Mouse (Mus musculus) heart, embryonic 14.5 days (tissue): ENCODE data around the gene Aff3. TPM values are rescaled to one million over a fixed set of nuclear protein-coding genes. Genes with fewer than 3 reads are reported as not detected.

Experiments used
- ATAC-seq: fragments of 200-750 bp; cut with Nextera tagmentation; 2 replicates; pipeline ENCODE4 v1.8.0; 2017; ENCODE audit warnings: low read depth, moderate TSS enrichment; ENCODE audit not compliant: insufficient number of reproducible peaks, insufficient read depth, low FRiP score
- H3K27ac ChIP-seq, 2 experiments: fragments of 200-500 bp in 1 of 2; fragments of 300-500 bp in 1 of 2; sonication (generic) in 1 of 2; replicated peaks in 1 of 2; 2 replicates each; pipeline ENCODE4 v1.5.1; 2012 to 2014; ENCODE audit warnings: low read depth in 2 of 2, low read length in 2 of 2, control low read depth in 1 of 2, mild to moderate bottlenecking in 1 of 2, mixed read lengths in 1 of 2; ENCODE audit not compliant: control insufficient read depth in 1 of 2, insufficient read depth in 1 of 2
- H3K27me3 ChIP-seq: fragments of 300-500 bp; sonication (generic); 2 replicates; pipeline ENCODE4 v1.6.1; 2014; ENCODE audit warnings: mild to moderate bottlenecking, low read length, control low read depth; ENCODE audit not compliant: control insufficient read depth, insufficient read depth
- H3K36me3 ChIP-seq: fragments of 300-500 bp; sonication (generic); 2 replicates; pipeline ENCODE4 v1.6.1; 2014; ENCODE audit warnings: mild to moderate bottlenecking, control low read depth, low read length, mixed read lengths; ENCODE audit not compliant: control insufficient read depth, insufficient read depth
- H3K4me1 ChIP-seq, 2 experiments: fragments of 200-500 bp in 1 of 2; fragments of 300-500 bp in 1 of 2; sonication (generic) in 1 of 2; 2 replicates each; pipeline ENCODE4 v1.6.1; 2012 to 2014; ENCODE audit warnings: low read length in 2 of 2, control low read depth in 1 of 2, mixed read lengths in 1 of 2; ENCODE audit not compliant: control insufficient read depth in 2 of 2, insufficient read depth in 2 of 2
- H3K4me2 ChIP-seq: fragments of 300-500 bp; sonication (generic); 2 replicates; pipeline ENCODE4 v1.6.1; 2014; ENCODE audit warnings: mild to moderate bottlenecking, low read length
- H3K4me3 ChIP-seq, 2 experiments: fragments of 200-500 bp in 1 of 2; fragments of 300-500 bp in 1 of 2; sonication (generic) in 1 of 2; 2 replicates each; pipeline ENCODE4 v1.5.1; 2012 to 2014; ENCODE audit warnings: low read length in 2 of 2, mild to moderate bottlenecking in 2 of 2, control low read depth in 1 of 2, low read depth in 1 of 2, moderate library complexity in 1 of 2; ENCODE audit not compliant: control insufficient read depth in 1 of 2, insufficient read depth in 1 of 2
- H3K9ac ChIP-seq: fragments of 300-500 bp; sonication (generic); 2 replicates; pipeline ENCODE4 v1.6.1; 2014; ENCODE audit warnings: mild to moderate bottlenecking, low read length
- H3K9me3 ChIP-seq: fragments of 300-500 bp; sonication (generic); 2 replicates; pipeline ENCODE4 v1.6.1; 2016; ENCODE audit warnings: low read length, control low read depth; ENCODE audit not compliant: control insufficient read depth
- WGBS: fragments of 180-500 bp; shearing (Covaris S2); extraction: QIAGEN DNeasy Blood & Tissue Kit; methylation state at CpG from one replicate; pipeline ENCODE4 v1.1.7; 2014; 5-methylcytosine and 5-hydroxymethylcytosine counted together
- polyA plus RNA-seq: library from polyadenylated mRNA; unstranded; fragments of >200 nt; fragmentation: Nextera tagmentation; extraction: Ambion mirVana; gene quantifications from 2 replicates; pipeline ENCODE4 v1.2.1, GENCODE M21; 2014

Gene Aff3
- polyA plus RNA-seq, 1 experiment from 2014 or later = 4.1 TPM

GRCm38 (mm10) chr1:38306146-38306545 is 358.6 kb downstream of the Aff3 start:
- WGBS = 81% methylated on average over 7 of the region's 7 CpGs
- H3K4me2 ChIP-seq = no peak overlapping the region
- no peak for ATAC-seq
- no peak overlapping the region for H3K9ac ChIP-seq
- H3K36me3 ChIP-seq = no peaks in the 10 kb centered on the region
- peaks cover 11 to 26% of the 10 kb centered on the region in 2 experiments for H3K4me1 ChIP-seq
- H3K27ac ChIP-seq = no peak overlapping the region
- no peak overlapping the region for H3K4me3 ChIP-seq
- H3K27me3 ChIP-seq = no peaks in the 10 kb centered on the region
- H3K9me3 ChIP-seq = no peaks in the 10 kb centered on the region

- WGBS = 41% methylated on average over 11 of the region's 11 CpGs
- Histone ChIP-seq H3K4me3 (no peak overlapping the region), H3K9ac (0 out of 2 replicates have a peak overlapping the region, but pooled peaks have one; percentile 18), H3K9me3 (no peaks in the 10 kb centered on the region), H3K27ac (no peak overlapping the region; a peak in 1 of 4 replicates), H3K4me1 (peaks cover 11 to 26% of the 10 kb centered on the region in 2 experiments), H3K4me2 (peak overlapping the region; percentile 14; the same call in 1 of the 2 replicates), H3K36me3 (no peaks in the 10 kb centered on the region), H3K27me3 (no peaks in the 10 kb centered on the region)
- no peak for ATAC-seq
Observed at GRCm38 (mm10) chr1:38304376-38304775, 360.4 kb downstream of the Aff3 start.

DNA sequence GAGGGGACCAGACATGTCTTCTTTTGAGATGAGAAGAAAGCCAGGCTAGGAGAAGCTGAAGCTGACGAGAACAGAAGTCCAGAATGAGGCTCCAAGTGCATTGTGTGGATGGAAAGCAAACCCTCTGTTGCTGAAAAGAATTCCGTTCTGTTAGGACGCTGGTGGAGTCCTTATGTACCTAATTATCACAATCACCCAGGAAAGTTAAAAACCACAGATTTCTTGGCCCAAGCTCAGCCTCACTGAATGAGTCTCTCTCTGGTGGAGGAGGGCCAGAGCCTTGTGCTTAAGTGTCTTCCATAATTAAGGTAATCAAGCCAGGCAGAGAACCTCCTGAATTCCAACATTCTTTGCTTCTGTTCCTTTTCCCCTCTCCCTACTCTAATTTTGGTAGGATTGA is 366.5 kb downstream of the Aff3 start:
- no peaks in the 10 kb centered on the region for H3K36me3 ChIP-seq
- WGBS = 40% methylated on average over 3 of the region's 3 CpGs
- no peak overlapping the region for H3K4me3 ChIP-seq
- no peaks in the 10 kb centered on the region for H3K9me3 ChIP-seq
- peaks cover 0 to 2% of the 10 kb centered on the region in 2 experiments; a peak in 1 of 4 replicates for H3K4me1 ChIP-seq
- no peak for ATAC-seq
- no peak overlapping the region for H3K4me2 ChIP-seq
- H3K9ac ChIP-seq = no peak overlapping the region
- H3K27me3 ChIP-seq = no peaks in the 10 kb centered on the region
- H3K27ac ChIP-seq = 0 out of 4 replicates have a peak overlapping the region, but pooled peaks of 1 of the 2 experiments have one; percentile 14

GRCm38 (mm10) chr1:38294906-38295305 is 369.8 kb downstream of the Aff3 start:
- 81% methylated on average over 6 of the region's 6 CpGs for WGBS
- Histone ChIP-seq H3K27me3 (no peaks in the 10 kb centered on the region), H3K36me3 (no peaks in the 10 kb centered on the region), H3K4me2 (no peak overlapping the region), H3K4me3 (no peak overlapping the region), H3K4me1 (peaks cover 4 to 7% of the 10 kb centered on the region in 2 experiments; a peak in 2 of 4 replicates), H3K27ac (no peak overlapping the region), H3K9me3 (no peaks in the 10 kb centered on the region), H3K9ac (no peak overlapping the region)
- no peak for ATAC-seq

DNA sequence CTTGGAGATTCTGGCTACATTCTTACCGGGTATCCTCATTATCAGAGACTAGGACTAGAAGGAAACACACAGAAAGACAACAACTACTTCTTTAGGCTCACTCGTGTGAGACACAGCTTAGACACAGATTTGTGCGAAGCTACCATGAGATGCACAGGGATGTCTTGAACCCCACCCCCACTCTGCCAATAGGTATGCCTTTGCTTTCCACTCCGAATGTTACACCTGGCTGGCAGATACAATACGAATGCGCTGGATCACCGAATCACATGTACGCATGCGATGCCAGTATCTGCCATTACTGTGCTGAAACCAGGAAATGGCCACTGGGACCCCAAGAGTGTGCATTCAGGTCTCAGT is 370.4 kb downstream of the Aff3 start:
- Histone ChIP-seq H3K27ac (no peak overlapping the region), H3K36me3 (no peaks in the 10 kb centered on the region), H3K9ac (no peak overlapping the region), H3K9me3 (no peaks in the 10 kb centered on the region), H3K27me3 (no peaks in the 10 kb centered on the region), H3K4me3 (no peak overlapping the region), H3K4me1 (peaks cover 4 to 9% of the 10 kb centered on the region in 2 experiments; a peak in 2 of 4 replicates), H3K4me2 (no peak overlapping the region)
- ATAC-seq = no peak
- WGBS = 94% methylated on average over 9 of the region's 9 CpGs

- H3K4me2 ChIP-seq = no peak overlapping the region
- no peaks in the 10 kb centered on the region for H3K27me3 ChIP-seq
- peaks cover 7 to 9% of the 10 kb centered on the region in 2 experiments; a peak in 3 of 4 replicates for H3K4me1 ChIP-seq
- WGBS = 88% methylated on average over 12 of the region's 12 CpGs
- H3K36me3 ChIP-seq = no peaks in the 10 kb centered on the region
- H3K9ac ChIP-seq = no peak overlapping the region
- no peak overlapping the region for H3K4me3 ChIP-seq
- H3K9me3 ChIP-seq = no peaks in the 10 kb centered on the region
- no peak for ATAC-seq
- no peak overlapping the region for H3K27ac ChIP-seq
Observed at GRCm38 (mm10) chr1:38293671-38294335, 371.0 kb downstream of the Aff3 start.

- no peak for ATAC-seq
- no peaks in the 10 kb centered on the region for H3K27me3 ChIP-seq
- no peaks in the 10 kb centered on the region for H3K9me3 ChIP-seq
- no peak overlapping the region for H3K27ac ChIP-seq
- peaks cover 7 to 8% of the 10 kb centered on the region in 2 experiments; a peak in 3 of 4 replicates for H3K4me1 ChIP-seq
- H3K4me2 ChIP-seq = no peak overlapping the region
- no peak overlapping the region for H3K4me3 ChIP-seq
- no peak overlapping the region for H3K9ac ChIP-seq
- WGBS = 48% methylated on average over 4 of the region's 4 CpGs
- H3K36me3 ChIP-seq = no peaks in the 10 kb centered on the region
Observed at GRCm38 (mm10) chr1:38292851-38293250, 371.9 kb downstream of the Aff3 start.

DNA sequence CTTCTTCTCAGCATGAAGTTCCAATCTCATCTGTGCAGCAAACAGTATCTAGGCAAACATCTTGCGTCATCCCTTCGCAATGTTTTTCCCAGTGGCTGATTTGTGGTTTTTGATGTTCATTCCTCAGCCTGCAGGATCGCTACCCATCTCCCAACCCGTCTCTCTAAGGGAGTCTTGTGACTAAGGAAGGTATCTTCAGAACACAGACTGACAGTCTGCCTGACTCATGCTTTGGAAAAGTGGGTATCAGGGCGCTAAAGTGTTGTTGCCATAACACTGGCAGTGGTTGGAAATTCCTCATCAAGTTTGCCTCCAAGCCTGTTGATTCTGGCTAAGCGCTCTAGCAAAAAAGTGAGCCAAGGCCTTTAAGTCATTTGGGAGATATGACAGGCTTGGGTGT is 372.8 kb downstream of the Aff3 start:
- Histone ChIP-seq H3K9ac (no peak overlapping the region), H3K27ac (no peak overlapping the region), H3K27me3 (no peaks in the 10 kb centered on the region), H3K9me3 (no peaks in the 10 kb centered on the region), H3K4me2 (no peak overlapping the region), H3K36me3 (no peaks in the 10 kb centered on the region), H3K4me3 (no peak overlapping the region), H3K4me1 (peaks cover 6 to 7% of the 10 kb centered on the region in 2 experiments)
- ATAC-seq = no peak
- WGBS = 77% methylated on average over 6 of the region's 6 CpGs
